In genomic region chr7:66307791-66308190, GRCm38 (mm10) we compare ENCODE assay signal across 27 mouse cellular contexts. TPM values are rescaled to one million over a fixed set of nuclear protein-coding genes. Genes with fewer than 3 reads are reported as not detected.
"Had no signal": no experiment of that assay in that cellular context is flagged by ENCODE, and none has a peak within 500 bp of the region (broad histone marks: within the 10 kb centered on the region; RNA-seq: fewer than 3 reads in every experiment).

No protein-coding gene starts in this region.

- H3K27me3 ChIP-seq: neural tube, embryonic 12.5 days; neural tube, embryonic 13.5 days; neural tube, embryonic 15.5 days; stomach, embryonic 15.5 days had no signal

- H3K9me3 ChIP-seq: neural tube, embryonic 12.5 days; neural tube, embryonic 13.5 days; neural tube, embryonic 15.5 days; stomach, embryonic 15.5 days had no signal

- H3K4me1 ChIP-seq: neural tube, embryonic 12.5 days; neural tube, embryonic 13.5 days had no signal

- DNase-seq: retina, postnatal 1 day; right cerebral cortex, adult 18-20 months; right cerebral cortex, postnatal 14 days; right cerebral cortex, postnatal 25 days; right cerebral cortex, postnatal 4 days; spleen, adult 18-20 months; thymus, adult 18-20 months; thymus, adult 2 months; thymus, postnatal 14 days; thymus, postnatal 25 days; thymus, postnatal 36 days; thymus, postnatal 4 days had no signal

- H3K4me3 ChIP-seq: neural tube, embryonic 12.5 days; neural tube, embryonic 13.5 days; neural tube, embryonic 15.5 days; stomach, embryonic 15.5 days had no signal

- H3K36me3 ChIP-seq: neural tube, embryonic 12.5 days; neural tube, embryonic 13.5 days; neural tube, embryonic 15.5 days had no signal

- H3K27ac ChIP-seq: neural tube, embryonic 12.5 days; neural tube, embryonic 13.5 days; neural tube, embryonic 15.5 days; stomach, embryonic 15.5 days had no signal

- H3K4me2 ChIP-seq: neural tube, embryonic 12.5 days; neural tube, embryonic 13.5 days; neural tube, embryonic 15.5 days; stomach, embryonic 15.5 days had no signal

- H3K9ac ChIP-seq: neural tube, embryonic 13.5 days; neural tube, embryonic 15.5 days; stomach, embryonic 15.5 days had no signal

RNA-seq across cellular contexts. Expression of gene Gm10974, which starts 57.9 kb away (rescaled TPM):
- total RNA-seq: neutrophil, adult 5-6 weeks had no signal
- polyA plus RNA-seq: neural tube, embryonic 11.5 days; neural tube, embryonic 12.5 days; neural tube, embryonic 13.5 days; neural tube, embryonic 14.5 days; neural tube, embryonic 15.5 days; small intestine, adult 2 months; spleen, adult 2 months; stomach, embryonic 14.5 days; stomach, embryonic 15.5 days; stomach, embryonic 16.5 days; stomach, postnatal 0 days; testis, adult 2 months; thymus, adult 2 months; thymus, postnatal 0 days; urinary bladder, adult 2 months had no signal
